Mouse (Mus musculus) inflammation-experienced regulatory T-cells, adult 6 months (primary cell): ENCODE measurements around the gene Traip. TPM values are rescaled to one million over a fixed set of nuclear protein-coding genes. Genes with fewer than 3 reads are reported as not detected.
A peak's percentile ranks its signal among the peaks of the same experiment; 100 is the strongest.

ENCODE experiments used
- ATAC-seq: one replicate; pipeline ENCODE4 v1.8.0; 2017
- polyA plus RNA-seq, 3 experiments: library from polyadenylated mRNA; unstranded; fragments of 100-300 nt; shearing (Covaris generic); gene quantifications; one replicate each; pipeline ENCODE4 v1.2.1; 2017

Traip gene
- polyA plus RNA-seq, 3 experiments from 2014 or later: 2.7 to 11.6 (median 8.2) TPM

- ATAC-seq: no peak
Observed at GRCm38 (mm10) chr9:107971690-107972541, 22.0 kb downstream of the Traip start.

DNA sequence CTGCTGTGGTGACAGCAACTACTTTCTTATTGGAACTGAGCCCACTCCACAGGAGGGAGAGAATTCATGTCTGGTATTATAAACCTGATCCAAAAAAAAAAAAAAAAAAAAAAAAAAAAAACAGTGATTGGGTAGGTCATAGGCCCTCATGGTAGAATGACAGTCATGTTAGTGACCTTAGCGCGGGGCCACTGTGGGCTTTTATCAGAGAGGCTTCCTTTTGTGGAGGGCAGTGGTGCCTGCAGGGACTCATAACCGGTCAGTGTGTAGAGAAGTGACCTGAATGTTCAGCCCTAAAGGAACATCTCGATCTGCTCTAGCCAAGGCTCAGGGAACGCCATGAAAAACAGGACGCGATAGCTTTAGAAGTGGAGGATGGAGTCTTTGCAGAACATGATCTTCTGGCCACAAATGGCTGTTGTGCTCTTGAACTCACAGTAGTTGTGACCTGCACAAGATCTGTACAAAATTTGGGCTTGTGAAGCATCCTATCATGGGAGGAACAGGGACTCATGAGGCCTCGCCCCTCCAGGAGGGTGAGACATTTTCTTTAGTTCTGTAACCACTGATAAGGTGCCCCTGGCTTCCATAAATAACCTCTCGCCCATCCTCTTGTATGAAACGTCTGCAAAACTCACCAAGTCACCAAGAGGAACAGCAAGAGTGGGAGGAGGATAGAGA is 24.7 kb downstream of the Traip start:
- ATAC-seq: no peak

- ATAC-seq: peak; percentile 94
Observed at GRCm38 (mm10) chr9:107975399-107976386, 25.8 kb downstream of the Traip start, which contains the start of gene Uba7. Gene Uba7, plus strand, starts transcription at chr9:107975505.

DNA sequence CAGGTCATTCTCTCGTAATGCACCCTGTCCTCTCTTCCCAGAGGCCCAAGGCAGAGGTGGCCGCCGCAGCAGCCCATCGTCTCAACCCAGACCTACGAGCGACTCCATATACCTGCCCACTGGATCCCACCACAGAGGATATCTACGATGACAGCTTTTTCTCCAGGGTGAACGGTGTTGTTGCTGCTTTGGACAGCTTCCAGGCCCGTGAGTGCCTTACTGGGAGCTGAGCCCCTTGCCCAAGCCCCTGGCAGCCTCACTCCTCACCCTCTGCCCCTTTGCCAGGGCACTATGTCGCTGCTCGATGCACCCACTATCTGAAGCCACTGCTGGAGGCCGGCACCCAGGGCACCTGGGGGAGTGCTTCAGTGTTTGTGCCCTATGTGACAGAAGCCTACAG is 28.9 kb downstream of the Traip start:
- no peak for ATAC-seq

GRCm38 (mm10) chr9:107981684-107982605 is 32.0 kb downstream of the Traip start:
- ATAC-seq: no peak

DNA sequence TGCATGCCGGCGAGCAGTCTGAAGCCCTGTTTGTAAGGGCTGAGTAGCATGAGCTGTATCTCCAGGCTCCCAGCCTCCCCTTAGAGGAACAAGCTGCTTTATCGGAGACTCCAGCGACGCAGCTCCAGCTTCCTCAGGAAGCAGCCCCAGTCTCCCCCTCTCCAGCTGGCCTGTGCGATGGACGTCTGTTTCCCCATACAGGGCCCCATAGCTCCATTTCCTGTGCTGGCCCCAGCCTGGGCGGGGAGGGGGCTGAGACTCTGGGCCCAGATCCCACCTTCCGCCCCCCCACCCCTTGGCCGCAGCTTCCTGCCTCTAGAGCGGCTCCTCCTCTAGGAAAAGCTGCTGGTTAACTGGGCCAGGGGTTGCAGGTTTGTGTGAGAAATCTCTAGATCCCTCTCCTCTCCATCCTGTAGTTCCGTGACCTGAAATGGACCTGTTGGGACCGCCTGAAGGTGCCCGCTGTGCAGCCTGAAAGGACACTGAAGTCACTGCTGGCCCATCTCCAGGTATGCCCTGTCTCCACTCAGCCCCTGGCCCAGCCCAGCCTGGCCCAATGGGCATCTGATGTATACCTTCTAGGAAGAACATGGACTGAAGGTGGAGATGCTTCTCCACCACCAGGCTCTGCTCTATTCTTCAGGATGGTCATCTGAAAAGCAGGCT is 32.9 kb downstream of the Traip start, which contains the start of gene Gm20661:
Gene Gm20661, plus strand, starts transcription at position 378 of the 666 bp plus-strand sequence.
- ATAC-seq: no peak

DNA sequence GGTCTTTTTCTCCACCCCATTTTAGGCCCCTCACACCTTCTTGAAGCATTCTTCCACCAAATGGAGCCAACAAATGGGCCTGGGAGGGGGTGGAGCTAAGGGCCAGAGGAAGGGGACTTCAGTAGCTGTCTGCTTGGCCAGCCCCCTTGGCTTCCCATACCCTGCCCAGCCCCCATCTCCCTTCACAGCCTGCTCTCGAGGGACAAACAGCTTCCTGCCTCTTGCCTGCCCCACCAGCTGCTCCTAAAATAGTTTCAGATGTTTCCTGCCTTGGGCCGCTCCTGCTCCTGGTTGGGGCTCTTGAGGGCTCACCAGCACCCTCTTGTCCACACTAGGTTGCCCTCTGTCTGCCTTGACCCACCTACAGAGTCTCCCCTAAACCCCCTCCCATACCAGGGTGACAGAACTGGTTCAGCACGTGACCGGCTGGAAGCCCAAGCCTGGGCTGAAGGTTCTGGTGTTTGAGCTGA is 33.5 kb downstream of the Traip start:
- ATAC-seq: no peak

DNA sequence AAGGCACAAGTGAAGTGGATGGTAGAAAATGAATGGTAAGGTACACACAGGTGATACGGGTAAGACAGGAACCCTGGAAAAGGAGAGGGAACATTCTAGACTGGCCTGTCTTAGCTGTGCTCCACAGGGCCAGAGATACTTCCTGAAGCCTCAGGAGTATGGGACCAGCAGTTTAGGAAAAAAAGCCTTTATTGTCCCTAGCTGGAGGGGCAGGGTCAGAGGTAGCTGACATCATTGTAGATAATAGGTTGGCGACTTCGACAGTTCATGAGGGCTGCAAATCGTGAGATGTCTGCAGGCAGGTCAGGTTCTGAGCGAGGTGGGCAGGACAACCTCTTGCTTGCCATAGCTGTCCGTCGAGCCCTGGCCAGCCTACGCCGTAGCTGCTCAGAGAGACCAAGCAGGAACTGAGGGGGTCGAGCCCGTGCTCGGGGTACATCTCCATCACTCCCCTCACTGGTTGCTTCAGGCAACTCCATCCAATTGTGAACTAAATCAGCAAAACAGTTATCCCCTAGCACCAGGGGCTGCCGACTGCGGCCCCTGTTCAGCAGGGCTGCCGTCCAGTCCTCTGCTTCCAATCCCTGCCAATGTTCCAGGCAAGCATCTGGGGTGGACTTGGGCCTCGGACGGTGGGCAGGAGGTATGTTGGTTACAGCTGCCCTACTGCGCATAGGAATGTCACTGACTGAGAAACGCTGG is 34.3 kb downstream of the Traip start:
- ATAC-seq: no peak

- ATAC-seq: no peak
Observed at GRCm38 (mm10) chr9:107984754-107985055, 34.8 kb downstream of the Traip start.

GRCm38 (mm10) chr9:107985131-107986119 is 35.5 kb downstream of the Traip start, which contains the start of gene Inka1:
Gene Inka1, minus strand, starts transcription at chr9:107985879.
- ATAC-seq: peak; percentile 82

DNA sequence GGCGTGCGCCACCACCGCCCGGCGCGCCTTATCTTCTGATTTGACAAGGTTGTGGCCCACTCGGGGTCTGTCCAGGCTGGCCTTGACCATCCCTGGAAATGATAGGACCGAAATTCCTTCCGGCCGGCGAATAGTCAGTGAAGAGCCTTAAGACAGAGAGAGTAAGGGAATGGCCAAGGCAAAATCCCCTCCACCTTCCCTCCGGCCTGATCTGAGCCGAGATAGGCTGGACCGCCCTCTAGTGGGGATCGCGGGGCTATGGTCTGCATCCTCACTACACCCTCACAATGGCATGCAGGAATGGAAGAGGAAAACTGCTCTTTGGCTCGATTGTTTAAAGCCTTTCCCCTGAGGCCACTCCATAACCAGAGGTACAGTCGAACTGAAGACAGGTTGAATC is 36.4 kb downstream of the Traip start:
- peak; percentile 42 for ATAC-seq

GRCm38 (mm10) chr9:107987950-107988349 is 38.0 kb downstream of the Traip start:
- no peak for ATAC-seq

DNA sequence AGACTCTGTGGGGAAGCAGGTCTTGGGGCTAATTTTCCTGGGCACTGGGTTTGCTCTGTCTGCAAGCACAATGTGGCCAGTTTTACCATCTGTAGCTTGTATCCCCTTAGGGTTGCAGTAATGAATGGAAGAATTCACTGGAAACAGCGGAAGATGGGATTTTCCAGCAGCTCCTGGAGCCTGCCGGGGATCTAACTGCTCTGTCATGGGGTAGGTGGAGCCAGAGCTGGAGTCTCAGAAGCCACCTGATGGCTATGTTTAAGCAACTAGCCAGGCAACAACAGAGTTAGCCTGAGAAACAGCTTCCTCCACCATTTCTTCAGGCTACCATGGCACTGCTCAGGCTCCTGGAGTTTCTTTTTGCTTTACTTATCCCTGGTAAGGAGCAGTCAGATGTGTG is 42.3 kb downstream of the Traip start, which contains the start of gene Cdhr4:
Gene Cdhr4, plus strand, starts transcription at position 301 of the 400 bp plus-strand sequence.
- no peak for ATAC-seq

DNA sequence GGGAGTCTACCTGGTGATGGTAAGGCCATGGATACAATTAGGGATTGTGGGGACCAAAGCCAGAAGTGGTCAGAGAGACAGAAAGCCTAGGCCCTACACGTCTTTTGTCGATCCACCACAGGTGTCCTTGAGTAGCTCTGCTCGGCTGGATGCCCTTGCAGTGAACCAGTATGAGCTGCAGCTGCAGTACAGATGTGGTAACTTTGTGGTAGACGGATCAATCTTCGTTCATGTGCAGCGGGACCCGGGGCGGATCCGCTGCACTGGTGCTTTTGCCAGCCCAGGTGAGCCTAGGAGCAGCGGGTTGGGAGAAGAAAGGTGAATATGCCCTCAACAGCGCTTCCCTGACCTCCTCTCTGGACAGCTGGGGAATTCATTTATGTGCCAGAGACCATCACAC is 43.1 kb downstream of the Traip start:
- no peak for ATAC-seq

- ATAC-seq: no peak
Observed at GRCm38 (mm10) chr9:107994464-107994863, 44.5 kb downstream of the Traip start.

DNA sequence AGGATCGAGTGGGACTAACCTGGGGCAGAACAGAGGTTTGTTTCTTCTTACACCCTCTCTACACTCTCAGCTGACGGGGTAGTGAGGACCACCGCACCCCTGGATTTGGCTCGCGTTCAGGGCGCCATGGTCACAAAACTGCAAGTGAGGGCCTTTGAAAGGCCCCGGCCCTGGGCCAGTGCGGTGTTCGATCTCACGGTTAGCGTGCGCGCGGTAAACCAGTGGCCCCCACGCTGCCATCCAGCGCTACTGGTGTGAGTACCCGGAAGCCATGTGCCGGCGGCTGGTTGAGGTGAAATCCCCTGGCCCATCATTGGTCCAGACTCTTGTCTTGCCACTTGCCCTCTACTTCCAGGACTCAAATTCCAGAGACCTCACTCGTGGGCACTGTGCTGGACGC is 45.6 kb downstream of the Traip start:
- no peak for ATAC-seq

DNA sequence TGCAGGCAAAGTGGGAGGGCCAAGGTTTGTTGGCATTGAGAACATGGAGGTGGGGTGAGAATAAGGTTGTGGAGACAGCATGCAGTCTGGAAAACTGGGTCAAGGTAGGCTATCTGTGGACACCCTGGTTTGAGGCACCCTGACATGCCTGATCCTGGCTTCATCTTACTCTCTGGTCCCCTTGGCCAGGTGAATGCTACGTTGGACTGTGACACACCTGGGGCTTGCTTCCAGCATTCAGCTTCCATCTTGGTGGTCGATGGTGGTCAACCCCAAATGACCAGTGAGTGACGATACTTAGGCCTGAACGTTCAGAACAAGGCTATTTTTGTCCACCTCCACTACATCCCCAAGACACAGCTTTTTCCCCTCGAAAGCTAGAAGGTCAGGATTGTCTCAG is 46.1 kb downstream of the Traip start, which contains the start of gene Gm20662:
Gene Gm20662, plus strand, starts transcription at position 301 of the 400 bp plus-strand sequence.
- ATAC-seq: no peak

- peak; percentile 97 for ATAC-seq
Observed at GRCm38 (mm10) chr9:108001922-108002770, 52.2 kb downstream of the Traip start, which contains the start of gene Ip6k1. Gene Ip6k1, plus strand, starts transcription at chr9:108002501.
